Mouse (Mus musculus): ENCODE measurements around the gene Capn5. TPM values are rescaled to one million over a fixed set of nuclear protein-coding genes. Genes with fewer than 3 reads are reported as not detected.

Capn5 gene
- polyA plus RNA-seq, 1 experiment from 2014 or later: 14.1 TPM

DNA sequence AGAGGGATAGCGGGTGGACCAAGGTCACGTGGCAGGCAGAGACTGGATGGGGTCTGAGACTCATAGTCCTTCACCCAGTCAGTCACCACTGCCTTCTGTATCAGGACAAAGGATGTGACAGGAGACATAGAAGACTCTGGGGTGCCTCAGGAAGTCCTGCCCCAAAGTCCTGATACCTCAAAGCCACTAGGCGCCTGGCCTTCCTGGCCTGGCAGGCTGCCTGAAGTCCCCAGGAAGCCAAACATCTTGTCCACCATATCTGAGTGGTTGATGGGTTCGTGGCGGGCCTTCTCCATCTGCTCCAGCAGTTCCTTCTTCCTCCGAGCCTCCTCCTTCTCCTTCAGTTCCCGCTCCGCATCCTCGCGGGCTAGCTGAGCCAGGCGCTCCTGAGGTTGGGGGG, 100.6 kb downstream of the Capn5 start:
- no peak overlapping the region for H3K27ac ChIP-seq (ENCODE audit: low read length)
- H3K9ac ChIP-seq (ENCODE audit: low read depth, low read length): no peak overlapping the region
- H3K27me3 ChIP-seq (ENCODE audit: control insufficient read depth, insufficient read depth, low read depth, low read length): no peaks in the 10 kb centered on the region
- H3K4me2 ChIP-seq (ENCODE audit: low read depth, low read length): no peak overlapping the region
- no peaks in the 10 kb centered on the region for H3K36me3 ChIP-seq (ENCODE audit: control insufficient read depth, insufficient read depth)
- no peaks in the 10 kb centered on the region for H3K9me3 ChIP-seq (replicated peaks; ENCODE audit: control insufficient read depth, low read length)
- no peaks in the 10 kb centered on the region for H3K4me1 ChIP-seq (ENCODE audit: control insufficient read depth, low read depth, low read length)
- H3K4me3 ChIP-seq (ENCODE audit: low read depth, low read length): no peak overlapping the region
- ATAC-seq (ENCODE audit: low read depth): 0 out of 2 replicates have a peak, but pooled peaks have one; percentile 16
- 69% methylated on average over 11 of the region's 11 CpGs for WGBS (ENCODE audit: insufficient replicate concordance)

DNA sequence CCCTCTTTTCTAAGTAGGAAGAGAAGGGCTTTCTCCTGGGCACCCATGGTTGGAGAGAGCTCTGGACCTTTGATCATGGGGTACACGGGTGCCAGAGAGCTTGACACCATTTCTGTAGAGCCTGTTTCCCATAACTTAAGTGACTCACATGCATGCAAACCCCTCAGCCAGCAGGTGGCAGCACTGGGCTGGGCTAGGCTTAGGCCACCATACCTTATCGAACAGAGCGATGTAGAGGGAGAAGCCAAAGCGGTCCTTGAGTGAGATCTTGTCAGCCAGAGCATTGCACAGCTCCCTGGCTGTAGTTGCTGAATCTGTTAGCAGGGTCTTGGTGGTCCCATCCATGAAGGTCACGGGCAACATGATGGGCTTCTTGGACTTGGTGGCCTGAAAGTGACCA, 106.5 kb downstream of the Capn5 start:
- H3K9me3 ChIP-seq (replicated peaks; ENCODE audit: control insufficient read depth, low read length): no peaks in the 10 kb centered on the region
- ATAC-seq (ENCODE audit: low read depth): peak; percentile 25; the same call in 1 of the 2 replicates
- no peaks in the 10 kb centered on the region for H3K27me3 ChIP-seq (ENCODE audit: control insufficient read depth, insufficient read depth, low read depth, low read length)
- no peak overlapping the region for H3K9ac ChIP-seq (ENCODE audit: low read depth, low read length)
- 23% methylated on average over 5 of the region's 5 CpGs for WGBS (ENCODE audit: insufficient replicate concordance)
- H3K4me1 ChIP-seq (ENCODE audit: control insufficient read depth, low read depth, low read length): no peaks in the 10 kb centered on the region; the same call in 1 of the 2 replicates
- H3K4me3 ChIP-seq (ENCODE audit: low read depth, low read length): no peak overlapping the region
- H3K27ac ChIP-seq (ENCODE audit: low read length): no peak overlapping the region
- no peak overlapping the region for H3K4me2 ChIP-seq (ENCODE audit: low read depth, low read length)
- peaks cover 3% of the 10 kb centered on the region for H3K36me3 ChIP-seq (ENCODE audit: control insufficient read depth, insufficient read depth)

Other genes with a start within 250 kb of the Capn5 start
- 9.3 and 12.1 TPM in 2 replicates for gene Myo7a, start 58.8 kb downstream of the Capn5 start, polyA plus RNA-seq (2015; fragmentation: Nextera tagmentation; extraction: Ambion mirVana)
- 0.53 and 0.76 TPM in 2 replicates for gene Omp, start 32.8 kb downstream of the Capn5 start, polyA plus RNA-seq (2015; fragmentation: Nextera tagmentation; extraction: Ambion mirVana)
- gene B3gnt6, start 21.2 kb upstream of the Capn5 start, polyA plus RNA-seq (2015; fragmentation: Nextera tagmentation; extraction: Ambion mirVana): 0.04 and 0.06 TPM in 2 replicates
- 22.6 and 23.2 TPM in 2 replicates for gene Acer3, start 142.9 kb upstream of the Capn5 start, polyA plus RNA-seq (2015; fragmentation: Nextera tagmentation; extraction: Ambion mirVana)
- gene Tsku, start 183.1 kb upstream of the Capn5 start, polyA plus RNA-seq (2015; fragmentation: Nextera tagmentation; extraction: Ambion mirVana): 1.9 and 2.4 TPM in 2 replicates